Mouse (Mus musculus) lung, embryonic 16.5 days (tissue): ENCODE measurements around the gene Rsph14. TPM values are rescaled to one million over a fixed set of nuclear protein-coding genes. Genes with fewer than 3 reads are reported as not detected.

Experiments
- ATAC-seq: fragments of 200-750 bp; cut with Nextera tagmentation; 2 replicates; pipeline ENCODE4 v1.8.0; 2017; ENCODE audit warnings: low read depth, mild to moderate bottlenecking, moderate library complexity
- H3K27ac ChIP-seq: fragments of 300-500 bp; sonication (generic); 2 replicates; pipeline ENCODE4 v1.5.1; 2014; ENCODE audit warnings: mild to moderate bottlenecking, control low read depth, low read length
- H3K27me3 ChIP-seq: fragments of 300-500 bp; sonication (generic); 2 replicates; pipeline ENCODE4 v1.6.1; 2014; ENCODE audit warnings: low read depth, low read length, mixed read lengths; ENCODE audit not compliant: control insufficient read depth, insufficient read depth
- H3K36me3 ChIP-seq: fragments of 300-500 bp; sonication (generic); 2 replicates; pipeline ENCODE4 v1.6.1; 2014; ENCODE audit warnings: low read length; ENCODE audit not compliant: control insufficient read depth, insufficient read depth
- H3K4me1 ChIP-seq: fragments of 300-500 bp; sonication (generic); replicated peaks from 2 replicates; pipeline ENCODE4 v1.6.1; 2014; ENCODE audit warnings: low read length, mixed read lengths; ENCODE audit not compliant: control insufficient read depth, insufficient read depth
- H3K4me2 ChIP-seq: fragments of 300-500 bp; sonication (generic); 2 replicates; pipeline ENCODE4 v1.6.1; 2014; ENCODE audit warnings: low read depth, low read length, control low read depth
- H3K4me3 ChIP-seq: fragments of 300-500 bp; sonication (generic); 2 replicates; pipeline ENCODE4 v1.5.1; 2014; ENCODE audit warnings: mild to moderate bottlenecking, low read length, control low read depth
- H3K9ac ChIP-seq: fragments of 300-500 bp; sonication (generic); 2 replicates; pipeline ENCODE4 v1.6.1; 2014; ENCODE audit warnings: low read length, control low read depth
- H3K9me3 ChIP-seq: fragments of 300-500 bp; sonication (generic); 2 replicates; pipeline ENCODE4 v1.6.1; 2016; ENCODE audit warnings: low read length; ENCODE audit not compliant: control insufficient read depth
- WGBS: fragments of 180-500 bp; shearing (Covaris S2); extraction: QIAGEN DNeasy Blood & Tissue Kit; methylation state at CpG from one replicate; pipeline ENCODE4 v1.1.7; 2014; 5-methylcytosine and 5-hydroxymethylcytosine counted together
- polyA plus RNA-seq: library from polyadenylated mRNA; unstranded; fragments of >200 nt; fragmentation: Nextera tagmentation; extraction: Ambion mirVana; gene quantifications from 2 replicates; pipeline ENCODE4 v1.2.1, GENCODE M21; 2015

Gene Rsph14
- polyA plus RNA-seq, 1 experiment from 2014 or later = 3.3 TPM

DNA sequence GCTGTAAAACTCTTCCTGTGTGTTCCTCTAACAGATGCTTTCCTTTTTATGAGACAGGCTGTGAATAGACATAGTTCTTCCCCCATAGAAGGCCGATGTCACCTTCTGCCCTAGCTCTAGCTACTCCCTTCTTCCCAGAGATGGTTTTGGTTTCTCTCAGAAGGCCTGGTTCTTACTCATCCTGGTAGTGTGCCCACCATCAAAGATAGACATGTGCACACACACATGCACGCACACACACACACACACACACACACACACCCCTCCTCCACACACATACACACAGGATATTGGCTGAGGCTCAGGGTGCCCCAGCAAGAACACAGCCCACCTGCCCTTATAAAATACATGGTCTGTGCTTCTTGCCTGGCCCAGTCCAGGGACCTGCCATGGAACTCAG lies 63.1 kb downstream of the Rsph14 start:
- WGBS = 89% methylated on average over 2 of the region's 2 CpGs

DNA sequence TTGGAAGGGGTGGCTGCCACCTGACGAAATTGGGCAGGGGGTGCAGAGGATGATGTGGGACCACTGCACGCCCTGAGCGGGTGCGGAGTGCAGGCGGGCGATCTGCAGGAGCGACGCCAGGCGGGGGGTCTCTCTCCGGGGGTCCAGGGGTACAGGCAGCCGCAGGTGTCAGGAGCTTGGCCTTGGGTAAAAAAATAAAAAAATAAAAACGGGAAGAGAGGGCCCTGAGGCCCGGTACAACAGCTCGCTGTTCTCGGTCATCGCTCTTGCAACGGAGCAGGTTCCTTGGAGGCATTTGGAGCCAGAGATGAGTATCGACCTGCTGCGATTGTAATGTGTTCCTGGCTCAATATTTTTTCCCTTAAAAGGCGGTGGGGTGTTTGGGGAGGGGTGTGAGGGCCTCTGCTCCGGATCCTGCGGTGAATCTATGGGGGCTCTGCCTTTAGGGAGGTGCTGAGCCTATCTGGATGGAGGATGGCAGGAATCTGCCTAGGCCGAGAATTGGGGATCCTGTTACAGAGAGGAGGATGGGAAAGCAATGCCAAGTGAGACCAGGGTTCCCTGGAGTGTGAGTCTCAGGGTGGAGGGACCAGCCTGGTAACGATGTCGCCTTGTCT lies 64.6 kb downstream of the Rsph14 start:
- H3K36me3 ChIP-seq = no peaks in the 10 kb centered on the region
- H3K4me1 ChIP-seq = peaks cover 6% of the 10 kb centered on the region; the same call in 1 of the 2 replicates
- H3K4me3 ChIP-seq = peak overlapping the region; percentile 67
- no peak overlapping the region for H3K27ac ChIP-seq
- H3K9ac ChIP-seq = peak overlapping the region; percentile 60
- peaks cover 3% of the 10 kb centered on the region; the same call in 1 of the 2 replicates for H3K27me3 ChIP-seq
- H3K9me3 ChIP-seq = no peaks in the 10 kb centered on the region
- peak; percentile 3 for ATAC-seq
- 5% methylated on average over 25 of the region's 25 CpGs for WGBS
- H3K4me2 ChIP-seq = peak overlapping the region; percentile 99

More for the DNA sequence above, 63.1 kb downstream of the Rsph14 start:
- Histone ChIP-seq H3K4me2 (no peak overlapping the region), H3K27ac (no peak overlapping the region), H3K9ac (no peak overlapping the region), H3K36me3 (no peaks in the 10 kb centered on the region), H3K4me3 (no peak overlapping the region), H3K9me3 (no peaks in the 10 kb centered on the region), H3K4me1 (peaks cover 6% of the 10 kb centered on the region; the same call in 1 of the 2 replicates), H3K27me3 (peaks cover 3% of the 10 kb centered on the region; the same call in 1 of the 2 replicates)
- no peak for ATAC-seq

DNA sequence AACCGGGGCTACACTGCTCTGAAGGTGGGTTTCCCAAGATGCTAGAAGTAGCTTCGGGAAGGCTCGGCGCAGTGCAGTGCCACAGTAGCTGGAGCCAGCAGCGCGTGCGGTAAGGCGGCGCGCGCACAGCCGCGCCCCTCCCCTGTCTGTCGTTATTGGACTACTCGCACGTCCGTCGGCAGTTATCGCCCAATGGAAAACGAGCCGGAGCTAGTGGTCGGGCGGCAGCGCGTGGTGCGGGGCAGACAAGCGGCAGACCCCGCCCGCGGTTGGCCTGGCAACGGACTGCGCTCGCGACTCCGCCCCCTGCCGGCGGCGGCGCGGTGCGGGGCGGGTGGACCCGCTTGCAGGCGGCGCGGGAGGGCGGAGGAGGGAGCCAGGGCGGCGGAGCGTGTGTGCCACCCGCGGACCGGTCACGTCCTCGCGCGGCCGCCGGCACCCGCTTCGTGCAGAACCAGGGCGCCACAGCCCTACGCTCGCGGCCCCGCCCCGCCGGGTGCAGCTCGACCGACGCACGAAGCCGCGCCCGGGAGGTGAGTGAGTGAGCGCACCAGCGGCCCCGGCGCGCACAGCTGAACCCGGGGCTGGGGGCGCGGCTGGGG lies 65.4 kb downstream of the Rsph14 start, which contains the start of gene Gnaz:
TSS of gene Gnaz (plus strand) at position 328 of the 602 bp plus-strand sequence.
- peak; percentile 99 for ATAC-seq
- H3K4me1 ChIP-seq = peaks cover 6% of the 10 kb centered on the region; the same call in 1 of the 2 replicates
- H3K27me3 ChIP-seq = peaks cover 3% of the 10 kb centered on the region; the same call in 1 of the 2 replicates
- H3K9me3 ChIP-seq = no peaks in the 10 kb centered on the region
- H3K4me3 ChIP-seq = peak within 1 kb of the TSS; percentile 67
- no peak within 1 kb of the TSS for H3K27ac ChIP-seq
- under 1% methylated on average over 72 of the region's 83 CpGs for WGBS
- H3K36me3 ChIP-seq = no peaks in the 10 kb centered on the region
- H3K9ac ChIP-seq = peak within 1 kb of the TSS; percentile 60
- peak within 1 kb of the TSS; percentile 99 for H3K4me2 ChIP-seq

DNA sequence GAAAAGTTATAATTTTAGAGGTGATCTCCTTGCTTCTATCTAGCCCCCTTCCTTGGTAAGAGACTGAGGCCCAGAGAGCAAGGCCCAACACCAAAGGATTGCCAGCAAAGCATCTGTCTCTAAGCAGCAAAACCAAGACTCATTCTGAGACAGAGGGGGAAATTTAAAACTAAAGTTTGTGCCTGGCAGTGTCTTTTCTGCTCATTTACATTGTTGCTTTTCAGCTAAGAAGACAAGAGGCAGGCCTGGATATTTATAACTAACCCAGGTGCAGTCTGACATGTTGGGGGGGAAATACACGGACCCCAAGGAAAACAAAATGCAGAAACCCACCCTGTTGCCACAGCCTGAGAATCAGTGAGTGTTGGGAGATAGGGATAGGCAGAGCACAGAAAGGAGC lies 68.0 kb downstream of the Rsph14 start:
- Histone ChIP-seq H3K4me3 (no peak overlapping the region), H3K27me3 (peaks cover 3% of the 10 kb centered on the region; the same call in 1 of the 2 replicates), H3K9me3 (no peaks in the 10 kb centered on the region), H3K4me1 (peaks cover 6% of the 10 kb centered on the region; the same call in 1 of the 2 replicates), H3K9ac (no peak overlapping the region), H3K4me2 (no peak overlapping the region), H3K36me3 (no peaks in the 10 kb centered on the region), H3K27ac (no peak overlapping the region)
- no peak for ATAC-seq
- WGBS = 65% methylated on average over 1 of the region's 1 CpGs

DNA sequence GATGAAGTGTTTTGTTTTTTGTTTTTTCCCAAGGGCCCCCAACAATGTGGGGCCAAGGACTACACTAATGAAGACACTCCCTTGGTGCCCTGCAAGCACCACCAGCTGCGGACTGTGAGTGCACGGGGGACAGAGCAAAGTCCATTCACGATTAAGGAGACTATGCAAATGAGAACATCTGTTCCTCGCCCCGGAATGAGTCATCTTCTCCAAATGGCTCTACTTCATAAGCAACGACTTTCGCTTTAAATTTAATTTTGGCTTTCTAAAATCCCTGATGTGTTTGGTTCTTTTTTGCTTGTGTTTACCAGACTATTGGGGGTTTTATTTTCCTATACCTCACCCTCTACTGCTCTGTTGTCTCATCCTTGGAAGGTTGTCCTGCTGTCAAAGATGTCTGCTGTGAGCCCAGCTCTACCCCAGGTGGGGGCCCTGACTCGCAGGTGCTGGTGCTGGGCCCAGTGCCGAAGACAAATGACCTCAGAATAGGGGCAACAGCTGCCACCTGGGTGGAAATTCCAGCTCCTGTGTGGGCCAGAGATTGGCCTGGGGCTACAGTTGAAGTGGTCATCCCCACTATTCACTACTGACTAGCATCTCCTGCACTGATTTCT lies 79.4 kb downstream of the Rsph14 start:
- H3K4me3 ChIP-seq = no peak overlapping the region
- no peaks in the 10 kb centered on the region for H3K36me3 ChIP-seq
- WGBS = 49% methylated on average over 9 of the region's 9 CpGs
- no peaks in the 10 kb centered on the region for H3K27me3 ChIP-seq
- H3K9ac ChIP-seq = no peak overlapping the region
- H3K27ac ChIP-seq = no peak overlapping the region
- H3K9me3 ChIP-seq = no peaks in the 10 kb centered on the region
- ATAC-seq = no peak
- H3K4me2 ChIP-seq = no peak overlapping the region
- no peaks in the 10 kb centered on the region for H3K4me1 ChIP-seq

DNA sequence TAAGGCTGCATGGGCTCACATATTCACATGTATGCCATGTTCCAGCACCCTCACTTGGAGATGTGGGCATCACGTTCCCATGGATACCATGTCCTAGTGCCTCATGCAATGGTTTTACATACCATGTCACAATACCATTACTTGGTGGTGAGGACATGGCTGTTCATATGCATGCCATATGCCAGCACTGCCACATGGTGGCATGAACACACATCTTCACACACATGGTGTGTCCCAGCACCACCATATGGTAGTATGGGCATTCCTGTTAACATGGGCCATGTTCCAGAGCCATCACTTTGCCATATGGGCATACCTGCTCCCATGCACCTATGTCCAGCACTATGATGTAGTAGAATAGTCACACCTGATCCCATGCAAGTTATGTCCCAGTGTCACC lies 91.6 kb downstream of the Rsph14 start:
- Histone ChIP-seq H3K4me1 (no peaks in the 10 kb centered on the region), H3K9ac (no peak overlapping the region), H3K9me3 (no peaks in the 10 kb centered on the region), H3K27me3 (no peaks in the 10 kb centered on the region), H3K4me3 (no peak overlapping the region), H3K36me3 (no peaks in the 10 kb centered on the region), H3K4me2 (no peak overlapping the region), H3K27ac (no peak overlapping the region)
- ATAC-seq = no peak
- WGBS = 94% methylated on average over 1 of the region's 1 CpGs

DNA sequence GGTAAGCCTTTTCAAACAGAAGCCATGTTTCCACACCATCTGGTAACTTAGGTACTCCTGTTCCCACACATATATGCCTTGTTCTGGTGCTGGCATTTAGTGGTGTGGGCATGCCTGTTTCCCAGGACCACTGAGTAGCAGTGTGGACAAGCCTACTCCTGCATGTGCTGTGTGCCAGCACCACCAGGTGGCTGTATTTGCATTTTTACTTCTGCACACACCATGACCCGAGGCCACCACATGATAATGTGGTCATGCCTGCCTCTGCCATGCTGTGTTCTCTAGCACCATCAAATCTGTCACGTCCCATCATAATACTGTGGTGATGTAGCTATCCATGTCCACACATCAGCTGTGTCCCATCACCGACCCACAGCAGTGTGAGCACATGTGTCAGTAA lies 93.1 kb downstream of the Rsph14 start:
- no peak for ATAC-seq
- 55% methylated on average over 3 of the region's 3 CpGs for WGBS

DNA sequence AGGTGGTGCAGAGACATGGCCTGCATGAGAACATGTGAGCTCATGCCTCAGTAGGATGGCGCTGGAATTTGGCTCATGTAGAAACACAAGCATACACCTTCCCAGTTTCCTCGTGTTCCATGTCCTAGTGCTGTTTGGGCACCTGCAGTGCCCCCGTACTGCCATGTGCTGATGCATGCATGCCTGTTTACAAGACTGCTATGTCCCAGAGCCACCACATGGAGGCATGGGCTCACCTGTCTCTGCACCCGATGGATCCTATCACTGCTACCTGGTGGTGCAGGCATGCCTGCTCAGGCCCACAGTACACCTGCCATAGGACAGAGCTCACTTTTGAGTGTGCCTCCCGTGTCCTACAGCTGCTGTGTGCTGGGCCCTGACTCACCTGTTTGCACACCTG lies 94.0 kb downstream of the Rsph14 start:
- Histone ChIP-seq H3K9ac (no peak overlapping the region), H3K36me3 (no peaks in the 10 kb centered on the region), H3K4me1 (no peaks in the 10 kb centered on the region), H3K27ac (no peak overlapping the region), H3K27me3 (no peaks in the 10 kb centered on the region), H3K9me3 (no peaks in the 10 kb centered on the region), H3K4me2 (no peak overlapping the region), H3K4me3 (no peak overlapping the region)
- no peak for ATAC-seq
- 56% methylated on average over 5 of the region's 5 CpGs for WGBS

More for the DNA sequence above, 93.1 kb downstream of the Rsph14 start:
- H3K9ac ChIP-seq = no peak overlapping the region
- H3K9me3 ChIP-seq = no peaks in the 10 kb centered on the region
- no peaks in the 10 kb centered on the region for H3K27me3 ChIP-seq
- no peak overlapping the region for H3K4me3 ChIP-seq
- H3K4me1 ChIP-seq = no peaks in the 10 kb centered on the region
- no peak overlapping the region for H3K4me2 ChIP-seq
- H3K27ac ChIP-seq = no peak overlapping the region
- H3K36me3 ChIP-seq = no peaks in the 10 kb centered on the region

DNA sequence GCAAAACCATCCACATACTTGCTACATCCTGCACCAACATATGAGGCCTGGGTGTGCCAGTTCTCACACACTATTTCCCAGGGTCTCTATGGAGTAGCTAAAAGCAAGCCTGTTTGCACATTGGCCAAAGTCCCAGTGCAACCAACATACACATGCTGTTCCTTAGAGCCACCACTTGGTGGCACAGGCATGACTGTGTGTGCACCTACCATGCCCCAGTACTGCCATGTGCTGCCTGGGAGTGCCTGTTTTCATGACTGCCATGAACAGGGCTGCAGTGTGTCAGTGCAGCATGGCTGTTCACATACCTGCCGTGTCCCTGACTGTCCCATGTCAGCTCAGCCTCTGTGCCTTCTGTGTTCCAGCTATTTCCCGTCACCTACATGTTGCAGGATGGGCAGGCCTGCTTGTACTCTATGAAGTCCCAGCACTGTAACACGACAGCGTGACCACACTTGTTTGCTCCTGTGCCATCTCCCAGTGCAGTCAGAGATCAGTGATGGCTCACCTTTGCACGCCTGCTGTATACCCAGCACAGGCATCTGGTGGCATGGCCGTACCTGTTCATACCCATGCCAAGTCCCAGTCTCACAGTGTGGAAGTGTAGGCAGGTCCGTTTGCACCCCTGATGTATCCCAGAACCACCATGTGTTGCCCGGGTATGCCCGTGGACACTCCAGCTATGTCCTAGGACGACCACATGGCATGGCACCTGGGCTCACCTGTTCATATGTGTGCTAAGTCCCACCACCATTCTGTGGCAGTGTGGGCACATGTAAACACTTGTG lies 95.2 kb downstream of the Rsph14 start:
- Histone ChIP-seq H3K4me2 (no peak overlapping the region), H3K4me3 (no peak overlapping the region), H3K36me3 (no peaks in the 10 kb centered on the region), H3K4me1 (no peaks in the 10 kb centered on the region), H3K9me3 (no peaks in the 10 kb centered on the region), H3K27me3 (no peaks in the 10 kb centered on the region), H3K9ac (no peak overlapping the region), H3K27ac (no peak overlapping the region)
- 73% methylated on average over 10 of the region's 10 CpGs for WGBS
- ATAC-seq = peak; percentile 39; the same call in 1 of the 2 replicates
